Mouse (Mus musculus) T-helper 2 cell (primary cell): Measurements from ENCODE around the gene Etnk1.
"Not testable (repeated sequence)": the region's sequence is repeated elsewhere in the genome, so short reads cannot be mapped to it uniquely, and the experiment has no call there.

Source experiments
- in situ Hi-C: fragments of 300-600 bp; cut with MboI, MseI; formaldehyde crosslinking; loops from one replicate; pipeline ENCODE4 v1.15.1; 2025; ENCODE audit warnings: high pct_unique_total_duplicates

Gene Etnk1

DNA sequence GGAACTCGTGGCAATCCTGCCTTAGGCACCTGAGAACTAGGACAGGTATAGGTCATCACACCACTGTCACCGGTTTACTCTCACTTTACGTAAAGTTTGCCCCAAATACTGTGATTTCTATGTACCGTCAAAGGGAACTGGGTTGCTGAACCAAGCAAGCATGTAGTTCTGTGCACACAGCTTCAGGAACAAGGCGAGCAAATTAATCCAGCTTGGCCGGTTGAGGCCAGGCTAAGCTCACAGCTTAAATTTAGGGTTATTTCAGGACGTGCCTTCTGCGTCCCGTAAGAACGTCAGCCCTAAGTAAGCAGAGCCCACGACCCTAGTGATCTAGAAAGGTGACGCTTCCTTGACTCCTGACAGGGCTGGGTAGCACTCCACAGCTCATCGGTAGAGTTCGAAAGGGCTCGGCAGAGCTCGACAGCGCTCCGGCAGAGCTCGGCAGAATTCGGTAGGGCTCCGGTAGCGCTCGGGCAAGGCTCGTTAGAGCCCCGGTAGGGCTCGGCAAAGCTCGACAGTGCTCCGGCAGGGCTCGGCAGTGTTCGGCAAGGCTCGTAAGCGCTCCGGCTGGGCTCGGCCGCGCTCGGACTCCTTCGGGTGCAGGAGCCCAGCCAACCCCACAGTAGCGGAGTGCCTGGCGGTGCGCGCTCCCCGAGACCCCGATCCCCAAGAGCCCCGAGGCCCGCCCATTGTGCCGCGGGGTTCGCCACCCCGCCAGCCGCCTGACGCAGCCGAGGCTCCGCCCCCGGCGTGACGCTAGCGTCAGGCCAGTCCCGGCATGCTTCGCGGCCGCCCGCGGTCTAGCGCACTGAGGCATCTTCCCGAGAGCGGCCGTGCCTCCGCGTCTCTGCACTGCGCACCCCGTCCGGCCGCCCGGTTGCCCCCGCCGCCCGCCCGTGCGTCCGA lies at the start of gene Etnk1:
Gene Etnk1, plus strand, starts transcription at position 770 of the 906 bp plus-strand sequence.
- in situ Hi-C loops: loop anchor here (5.0 kb wide), 1 partner anchor 64 kb away; the partner anchor contains the start of gene C2cd5

- in situ Hi-C loops: no loop called here
Observed at GRCm38 (mm10) chr6:143119325-143119724, 47.7 kb upstream of the Etnk1 start.

DNA sequence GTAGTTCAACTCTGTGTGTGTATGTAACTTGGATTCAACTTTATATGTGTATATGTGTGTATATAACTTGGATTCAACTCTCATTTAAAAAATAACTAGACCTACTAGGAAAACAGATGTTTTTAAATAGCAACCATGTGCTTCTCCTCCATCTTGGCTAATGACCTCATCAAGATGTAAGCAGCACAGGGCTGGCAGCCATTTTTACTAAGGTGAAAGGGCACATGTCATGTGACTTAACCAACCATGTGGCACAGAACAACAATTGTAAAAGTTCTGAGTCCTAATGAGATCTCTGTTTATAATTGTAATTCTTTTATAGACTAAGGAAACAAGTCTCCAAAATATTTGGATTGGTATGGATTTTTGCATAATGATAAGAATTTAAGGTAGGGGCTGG lies 41.3 kb upstream of the Etnk1 start:
- in situ Hi-C loops: no loop called here

DNA sequence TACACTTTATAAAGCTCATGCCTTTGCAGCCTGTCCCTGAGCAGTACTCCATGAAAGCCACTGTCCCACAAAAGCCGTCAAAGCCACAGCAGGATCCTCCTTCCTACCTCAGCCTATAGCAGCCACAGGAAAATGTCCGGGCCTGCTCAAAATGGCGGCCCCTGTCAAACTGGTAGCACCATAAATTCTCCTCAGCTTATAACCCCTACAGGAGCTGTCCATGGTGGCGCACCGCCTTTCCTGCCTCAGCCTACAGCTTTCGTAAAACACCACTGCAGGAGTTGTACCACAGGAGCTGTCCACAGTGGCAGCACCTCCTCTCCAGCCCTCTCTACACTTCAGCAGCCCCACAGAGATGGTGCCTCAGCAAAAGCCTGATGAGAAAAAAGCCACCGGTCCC lies 37.6 kb upstream of the Etnk1 start:
- in situ Hi-C loops: no loop called here

DNA sequence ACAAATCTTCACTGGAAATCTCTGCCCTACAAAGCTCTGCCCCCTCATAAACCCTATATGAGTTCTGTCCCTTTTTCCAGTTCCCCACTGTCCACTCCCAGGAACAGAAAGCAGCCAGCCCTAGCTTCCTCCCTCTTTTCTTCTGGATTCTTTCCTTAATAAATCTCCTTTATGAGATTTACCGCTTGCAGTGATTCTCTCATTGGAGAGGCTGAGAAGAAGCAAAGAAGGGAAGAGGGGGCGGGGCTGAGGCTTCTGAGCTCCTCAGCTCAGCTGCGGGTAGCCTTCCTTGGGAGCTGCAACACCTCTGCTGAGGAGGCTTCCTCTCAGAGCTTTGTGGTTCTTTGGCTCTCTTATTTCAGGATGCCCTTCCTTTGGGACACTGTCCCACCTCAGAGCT lies 37.1 kb upstream of the Etnk1 start:
- in situ Hi-C loops: no loop called here

GRCm38 (mm10) chr6:143130411-143130810 lies 36.6 kb upstream of the Etnk1 start:
- in situ Hi-C loops: no loop called here

GRCm38 (mm10) chr6:143131895-143132652 lies 34.9 kb upstream of the Etnk1 start:
- in situ Hi-C loops: no loop called here

DNA sequence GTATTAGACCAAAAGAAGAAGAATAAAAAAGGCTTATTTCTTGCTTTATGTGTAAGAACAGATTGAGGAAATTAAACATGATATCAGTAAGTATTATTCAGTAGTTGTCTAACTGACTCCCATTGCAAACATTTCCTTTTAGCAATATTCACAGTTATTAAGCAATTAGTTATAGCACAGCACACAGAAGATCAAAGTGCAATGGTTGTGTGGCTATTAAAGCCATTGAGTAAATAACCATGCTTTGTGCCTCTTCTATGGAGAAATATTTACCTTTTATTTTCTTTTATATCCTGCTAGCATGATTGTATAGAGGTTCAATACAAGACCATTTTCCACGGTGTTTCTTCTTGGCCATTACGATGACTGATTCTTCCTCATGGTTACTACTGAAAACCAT lies 33.9 kb upstream of the Etnk1 start:
- in situ Hi-C loops: no loop called here

- in situ Hi-C loops: no loop called here
Observed at GRCm38 (mm10) chr6:143135097-143135496, 31.9 kb upstream of the Etnk1 start.

DNA sequence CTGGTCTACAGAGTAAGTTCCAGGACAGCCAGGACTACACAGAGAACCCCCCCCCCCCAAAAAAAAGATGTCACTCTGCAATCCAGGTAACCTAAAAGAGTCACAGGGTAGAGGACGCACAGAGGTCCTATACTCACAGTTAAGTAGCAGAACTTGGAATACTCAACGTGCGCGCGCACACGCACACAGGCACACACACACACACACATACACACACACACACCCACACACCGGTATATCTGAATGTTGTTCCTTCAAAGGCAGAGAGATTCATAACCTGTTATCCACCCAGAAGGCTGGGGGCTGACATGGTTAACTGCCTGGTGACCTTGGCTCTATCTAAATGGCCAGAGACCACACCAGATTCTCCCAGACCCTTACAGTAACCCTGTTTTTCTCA lies 30.3 kb upstream of the Etnk1 start:
- in situ Hi-C loops: no loop called here

DNA sequence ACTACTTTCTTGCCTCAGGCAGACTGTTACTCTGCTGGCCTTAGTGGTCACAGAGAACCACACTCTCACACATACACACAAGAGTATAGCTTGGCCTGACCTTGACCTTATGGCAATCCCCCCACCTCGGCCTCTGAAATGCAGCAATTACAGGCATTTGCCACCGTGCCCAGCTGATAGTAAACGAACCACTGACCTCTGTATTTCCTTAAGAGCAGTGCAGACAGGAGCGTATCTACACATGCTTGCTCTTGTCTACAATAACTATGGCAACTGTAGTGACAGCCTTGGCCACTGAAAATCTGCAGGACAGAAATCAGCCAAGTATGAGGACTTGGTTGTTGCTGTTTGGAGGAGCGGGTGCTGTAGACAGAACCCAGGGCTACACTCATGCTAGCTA lies 29.7 kb upstream of the Etnk1 start:
- in situ Hi-C loops: no loop called here

- in situ Hi-C loops: no loop called here
Observed at GRCm38 (mm10) chr6:143139417-143139816, 27.6 kb upstream of the Etnk1 start.

- in situ Hi-C loops: no loop called here
Observed at GRCm38 (mm10) chr6:143140884-143141283, 26.1 kb upstream of the Etnk1 start.

GRCm38 (mm10) chr6:143141624-143142592 lies 25.1 kb upstream of the Etnk1 start:
- in situ Hi-C loops: not testable (repeated sequence)

DNA sequence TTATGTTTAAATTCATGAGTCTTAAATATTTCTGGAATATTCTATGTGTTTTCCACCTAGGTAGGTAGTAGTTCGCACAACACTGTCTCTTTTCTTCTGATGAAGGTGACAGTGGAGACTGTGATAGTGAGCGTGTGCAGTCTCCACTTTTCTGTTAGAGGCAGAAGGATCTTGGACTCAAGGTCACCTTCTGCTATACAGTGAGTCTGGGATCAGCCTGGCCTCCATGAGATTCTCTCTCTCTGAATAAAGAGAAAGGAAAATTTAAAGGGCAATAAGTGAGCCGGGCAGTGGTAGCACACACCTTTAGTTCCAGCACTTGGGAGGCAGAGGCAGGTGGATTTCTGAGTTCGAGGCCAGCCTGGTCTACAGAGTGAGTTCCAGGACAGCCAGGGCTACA lies 24.2 kb upstream of the Etnk1 start:
- in situ Hi-C loops: no loop called here

- in situ Hi-C loops: no loop called here
Observed at GRCm38 (mm10) chr6:143143321-143143720, 23.7 kb upstream of the Etnk1 start.

GRCm38 (mm10) chr6:143143775-143144273 lies 23.2 kb upstream of the Etnk1 start:
- in situ Hi-C loops: no loop called here

DNA sequence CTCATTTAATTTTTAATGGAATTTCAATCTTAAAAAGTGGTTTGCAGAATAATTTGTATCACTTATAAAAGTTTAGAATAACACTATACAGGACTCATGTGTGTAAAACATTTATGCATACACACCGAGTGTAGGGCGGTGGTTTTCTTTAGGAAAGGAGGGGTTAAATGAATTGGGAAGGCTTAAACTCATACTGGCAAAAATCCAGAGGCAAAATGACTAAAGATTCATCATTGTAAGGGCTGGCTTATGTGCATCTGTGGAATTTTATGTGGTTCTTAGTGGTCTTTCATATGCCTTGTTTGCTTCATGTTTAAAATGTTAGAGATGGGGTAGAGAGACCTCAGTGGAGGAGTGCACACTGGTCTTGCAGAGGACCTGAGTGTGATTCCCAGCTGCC lies 22.5 kb upstream of the Etnk1 start:
- in situ Hi-C loops: no loop called here

DNA sequence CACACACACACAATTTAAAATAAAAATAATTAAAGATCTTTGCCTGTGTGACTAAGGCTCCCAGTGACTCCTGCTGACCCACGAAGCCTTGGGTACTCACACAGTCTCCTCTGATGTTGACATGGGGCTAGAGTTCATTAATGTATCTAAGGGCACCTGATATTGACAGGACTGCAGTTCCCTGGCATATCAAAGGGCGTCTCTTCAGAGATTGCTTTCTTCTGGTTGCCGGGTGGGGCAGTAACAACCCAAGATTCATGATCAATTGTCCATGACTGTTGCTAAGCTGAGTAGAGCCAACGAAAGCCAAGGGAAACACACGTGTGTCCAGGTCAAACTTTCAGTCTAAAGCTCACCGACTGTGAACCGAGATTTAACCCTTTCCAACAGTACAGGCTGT lies 22.0 kb upstream of the Etnk1 start:
- in situ Hi-C loops: no loop called here

DNA sequence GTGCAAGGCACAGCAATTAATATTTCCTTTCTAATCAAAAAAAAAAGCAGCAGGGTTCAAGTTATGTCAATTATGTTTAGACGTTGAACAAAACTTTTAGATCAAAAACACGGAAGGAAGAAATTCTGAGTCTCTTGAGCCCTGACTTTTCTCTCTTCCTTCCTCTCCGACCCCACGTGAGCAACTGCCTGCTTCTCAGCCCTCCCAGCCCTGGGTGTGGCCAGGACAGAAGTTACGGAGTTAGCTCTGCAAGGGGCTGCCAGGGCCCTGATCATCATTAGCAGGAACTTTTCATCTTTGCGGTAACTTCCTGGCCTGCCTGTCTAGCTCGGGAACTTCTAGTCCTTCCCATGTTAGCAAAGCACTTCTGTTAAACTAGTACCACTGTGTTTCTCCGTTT lies 20.3 kb upstream of the Etnk1 start:
- in situ Hi-C loops: no loop called here

GRCm38 (mm10) chr6:143148868-143149267 lies 18.2 kb upstream of the Etnk1 start:
- in situ Hi-C loops: no loop called here
